In genomic region chr5:110978461-110978860, GRCm38 (mm10) we compare ENCODE assay signal across 8 mouse cellular contexts.
DNase-seq lines count a peak whose midpoint lies in the region; ATAC-seq lines count a peak whose summit lies in the region.

No protein-coding gene starts in this region.

- H3K27me3 ChIP-seq in embryonic facial prominence, embryonic 12.5 days: no peaks in the 10 kb centered on the region
- H3K27me3 ChIP-seq in intestine, embryonic 16.5 days (replicated peaks; ENCODE audit: control insufficient read depth, insufficient read depth, low read length): no peaks in the 10 kb centered on the region

- under 1% methylated on average over 9 of the region's 9 CpGs for WGBS in embryonic facial prominence, embryonic 12.5 days
- WGBS in intestine, embryonic 16.5 days: under 1% methylated on average over 9 of the region's 9 CpGs

- peak overlapping the region; percentile 70 for H3K4me3 ChIP-seq in embryonic facial prominence, embryonic 12.5 days
- H3K4me3 ChIP-seq in intestine, embryonic 16.5 days (ENCODE audit: low read length): peak overlapping the region; percentile 75

- peak overlapping the region; percentile 73 for H3K9ac ChIP-seq in embryonic facial prominence, embryonic 12.5 days
- H3K9ac ChIP-seq in intestine, embryonic 16.5 days (ENCODE audit: low read depth, low read length): peak overlapping the region; percentile 82

- peaks cover 8% of the 10 kb centered on the region; the same call in 1 of the 2 replicates for H3K36me3 ChIP-seq in embryonic facial prominence, embryonic 12.5 days
- no peaks in the 10 kb centered on the region for H3K36me3 ChIP-seq in intestine, embryonic 16.5 days (ENCODE audit: control insufficient read depth, insufficient read depth, low read length)

- peak; percentile 86 for DNase-seq in adrenal gland, postnatal 14 days
- peak; percentile 98 for DNase-seq in heart, adult 11 months
- DNase-seq in left cerebral cortex, postnatal 36 days (ENCODE audit: low spot score in 2 of 2): peak; percentile 59 to 73
- peak; percentile 85 to 89 for DNase-seq in right cerebral cortex, postnatal 10 days (ENCODE audit: low spot score in 2 of 2)
- peak; percentile 80 for DNase-seq in urinary bladder, postnatal 14 days (ENCODE audit: low spot score)

- peaks cover 5% of the 10 kb centered on the region; the same call in 1 of the 2 replicates for H3K9me3 ChIP-seq in embryonic facial prominence, embryonic 12.5 days
- no peaks in the 10 kb centered on the region for H3K9me3 ChIP-seq in intestine, embryonic 16.5 days (ENCODE audit: control insufficient read depth, low read length)

- peak overlapping the region; percentile 95 for H3K4me2 ChIP-seq in embryonic facial prominence, embryonic 12.5 days (replicated peaks)
- H3K4me2 ChIP-seq in intestine, embryonic 16.5 days (ENCODE audit: low read depth, low read length): peak overlapping the region; percentile 95

- intact Hi-C loops in left cerebral cortex, postnatal 36 days (cut with DNase I): loop anchor here (5.0 kb wide), 1 partner anchor 279 kb away; no protein-coding TSS in a partner anchor

- peak; percentile 79 for ATAC-seq in embryonic facial prominence, embryonic 12.5 days (ENCODE audit: insufficient number of reproducible peaks, insufficient read depth, low FRiP score, low TSS enrichment)
- ATAC-seq in intestine, embryonic 16.5 days: peak; percentile 83
- peak; percentile 61; the same call in 1 of the 2 replicates for ATAC-seq in megakaryocyte-erythroid progenitor cell, adult 5-6 weeks (replicated peaks; ENCODE audit: low FRiP score, low TSS enrichment, poor library complexity, severe bottlenecking)

- peak overlapping the region; percentile 97 for H3K27ac ChIP-seq in embryonic facial prominence, embryonic 12.5 days
- peak overlapping the region; percentile 91 for H3K27ac ChIP-seq in intestine, embryonic 16.5 days (ENCODE audit: low read length)

- peaks cover 18% of the 10 kb centered on the region for H3K4me1 ChIP-seq in embryonic facial prominence, embryonic 12.5 days
- H3K4me1 ChIP-seq in intestine, embryonic 16.5 days (ENCODE audit: control insufficient read depth, insufficient read depth, low read length): peaks cover 5% of the 10 kb centered on the region; the same call in 1 of the 2 replicates

Comparison
In these comparisons a context has a peak if more than half of its experiments do, and no peak if none do; other contexts are left out.
1. Peak in every context shown above with its lines: DNase-seq, ATAC-seq, H3K4me3 ChIP-seq and H3K27ac ChIP-seq.